Mouse (Mus musculus) forebrain, embryonic 15.5 days (tissue): ENCODE data around the gene Pacrg. TPM values are rescaled to one million over a fixed set of nuclear protein-coding genes. Genes with fewer than 3 reads are reported as not detected.

Experiments
- ATAC-seq: fragments of 200-750 bp; cut with Nextera tagmentation; replicated peaks from 2 replicates; pipeline ENCODE4 v1.8.0; 2017; ENCODE audit warnings: mild to moderate bottlenecking, moderate TSS enrichment, moderate library complexity
- H3K27ac ChIP-seq: fragments of 300-500 bp; sonication (generic); replicated peaks from 2 replicates; pipeline ENCODE4 v1.5.1; 2015; ENCODE audit warnings: mild to moderate bottlenecking, inconsistent platforms
- H3K27me3 ChIP-seq: fragments of 300-500 bp; sonication (generic); 2 replicates; pipeline ENCODE4 v1.6.1; 2015; ENCODE audit warnings: inconsistent platforms
- H3K36me3 ChIP-seq: fragments of 300-500 bp; sonication (generic); 2 replicates; pipeline ENCODE4 v1.6.1; 2015; ENCODE audit warnings: mild to moderate bottlenecking, inconsistent platforms
- H3K4me1 ChIP-seq: fragments of 300-500 bp; sonication (generic); 2 replicates; pipeline ENCODE4 v1.6.1; 2015; ENCODE audit warnings: inconsistent platforms
- H3K4me2 ChIP-seq: fragments of 300-500 bp; sonication (generic); replicated peaks from 2 replicates; pipeline ENCODE4 v1.6.1; 2015; ENCODE audit warnings: mild to moderate bottlenecking, inconsistent platforms
- H3K4me3 ChIP-seq: fragments of 300-500 bp; sonication (generic); 2 replicates; pipeline ENCODE4 v1.5.1; 2015; ENCODE audit warnings: mild to moderate bottlenecking, inconsistent platforms
- H3K9ac ChIP-seq: fragments of 300-500 bp; sonication (generic); replicated peaks from 2 replicates; pipeline ENCODE4 v1.6.1; 2015; ENCODE audit warnings: mild to moderate bottlenecking, inconsistent platforms
- H3K9me3 ChIP-seq: fragments of 300-500 bp; sonication (generic); 2 replicates; pipeline ENCODE4 v1.6.1; 2016; ENCODE audit warnings: inconsistent platforms
- WGBS: fragments of 180-500 bp; shearing (Covaris S2); methylation state at CpG from one replicate; pipeline ENCODE4 v1.1.7; 2015; ENCODE audit warnings: mixed read lengths; 5-methylcytosine and 5-hydroxymethylcytosine counted together
- polyA plus RNA-seq: library from polyadenylated mRNA; unstranded; fragments of >200 nt; fragmentation: Nextera tagmentation; extraction: Ambion mirVana; gene quantifications from 2 replicates; pipeline ENCODE4 v1.2.1, GENCODE M21; 2015

The Pacrg gene
- polyA plus RNA-seq, 1 experiment from 2014 or later: 9.7 TPM

- Histone ChIP-seq H3K4me2 (no peak overlapping the region), H3K9ac (no peak overlapping the region), H3K4me3 (no peak overlapping the region), H3K9me3 (no peaks in the 10 kb centered on the region), H3K27me3 (no peaks in the 10 kb centered on the region), H3K4me1 (peaks cover 14% of the 10 kb centered on the region), H3K36me3 (no peaks in the 10 kb centered on the region), H3K27ac (no peak overlapping the region)
- ATAC-seq: no peak
- 30% methylated on average over 4 of the region's 4 CpGs for WGBS
Observed at GRCm38 (mm10) chr17:10497781-10498420, 342.2 kb downstream of the Pacrg start.

- WGBS: 72% methylated on average over 8 of the region's 8 CpGs
- Histone ChIP-seq H3K27ac (no peak overlapping the region), H3K36me3 (no peaks in the 10 kb centered on the region), H3K9ac (no peak overlapping the region), H3K4me1 (peaks cover 14% of the 10 kb centered on the region), H3K4me2 (no peak overlapping the region), H3K4me3 (no peak overlapping the region), H3K9me3 (no peaks in the 10 kb centered on the region), H3K27me3 (no peaks in the 10 kb centered on the region)
- ATAC-seq: no peak
Observed at GRCm38 (mm10) chr17:10496066-10496465, 344.0 kb downstream of the Pacrg start.

- ATAC-seq: no peak
- Histone ChIP-seq H3K4me3 (no peak overlapping the region), H3K36me3 (no peaks in the 10 kb centered on the region), H3K27me3 (no peaks in the 10 kb centered on the region), H3K9ac (no peak overlapping the region), H3K27ac (no peak overlapping the region), H3K4me2 (no peak overlapping the region), H3K9me3 (no peaks in the 10 kb centered on the region), H3K4me1 (peaks cover 17% of the 10 kb centered on the region)
- WGBS: 33% methylated on average over 8 of the region's 8 CpGs
Observed at GRCm38 (mm10) chr17:10495588-10495987, 344.5 kb downstream of the Pacrg start.

GRCm38 (mm10) chr17:10493124-10493523 is 347.0 kb downstream of the Pacrg start:
- Histone ChIP-seq H3K9ac (no peak overlapping the region), H3K4me2 (no peak overlapping the region), H3K27ac (no peak overlapping the region), H3K4me1 (peaks cover 15% of the 10 kb centered on the region), H3K27me3 (no peaks in the 10 kb centered on the region), H3K4me3 (no peak overlapping the region), H3K9me3 (no peaks in the 10 kb centered on the region), H3K36me3 (no peaks in the 10 kb centered on the region)
- ATAC-seq: no peak
- 36% methylated on average over 3 of the region's 3 CpGs for WGBS

- Histone ChIP-seq H3K36me3 (no peaks in the 10 kb centered on the region), H3K27ac (no peak overlapping the region), H3K4me3 (no peak overlapping the region), H3K27me3 (no peaks in the 10 kb centered on the region), H3K9me3 (no peaks in the 10 kb centered on the region), H3K4me2 (no peak overlapping the region), H3K4me1 (peaks cover 7% of the 10 kb centered on the region; the same call in 1 of the 2 replicates), H3K9ac (no peak overlapping the region)
- WGBS: 62% methylated on average over 8 of the region's 8 CpGs
- no peak for ATAC-seq
Observed at GRCm38 (mm10) chr17:10490374-10491169, 349.5 kb downstream of the Pacrg start.

- no peaks in the 10 kb centered on the region for H3K27me3 ChIP-seq
- H3K4me2 ChIP-seq: no peak overlapping the region
- WGBS: 76% methylated on average over 2 of the region's 2 CpGs
- H3K4me1 ChIP-seq: 0 out of 2 replicates have a peak, but pooled peaks cover 6% of the 10 kb centered on the region
- no peak overlapping the region for H3K9ac ChIP-seq
- H3K36me3 ChIP-seq: no peaks in the 10 kb centered on the region
- no peak overlapping the region for H3K27ac ChIP-seq
- H3K9me3 ChIP-seq: no peaks in the 10 kb centered on the region
- no peak for ATAC-seq
- H3K4me3 ChIP-seq: no peak overlapping the region
Observed at GRCm38 (mm10) chr17:10488873-10489272, 351.2 kb downstream of the Pacrg start.

- ATAC-seq: no peak
- Histone ChIP-seq H3K4me2 (no peak overlapping the region), H3K4me1 (no peaks in the 10 kb centered on the region), H3K9me3 (no peaks in the 10 kb centered on the region), H3K27me3 (no peaks in the 10 kb centered on the region), H3K9ac (no peak overlapping the region), H3K4me3 (no peak overlapping the region), H3K27ac (no peak overlapping the region), H3K36me3 (no peaks in the 10 kb centered on the region)
- 36% methylated on average over 6 of the region's 6 CpGs for WGBS
Observed at GRCm38 (mm10) chr17:10483945-10484546, 356.1 kb downstream of the Pacrg start.

GRCm38 (mm10) chr17:10481081-10481480 is 359.0 kb downstream of the Pacrg start:
- no peak overlapping the region for H3K9ac ChIP-seq
- ATAC-seq: no peak
- H3K36me3 ChIP-seq: no peaks in the 10 kb centered on the region
- WGBS: 59% methylated on average over 1 of the region's 1 CpGs
- H3K4me2 ChIP-seq: no peak overlapping the region
- H3K4me3 ChIP-seq: no peak overlapping the region
- no peaks in the 10 kb centered on the region for H3K9me3 ChIP-seq
- H3K4me1 ChIP-seq: peaks cover 4% of the 10 kb centered on the region; the same call in 1 of the 2 replicates
- no peak overlapping the region for H3K27ac ChIP-seq
- H3K27me3 ChIP-seq: no peaks in the 10 kb centered on the region

GRCm38 (mm10) chr17:10479020-10479707 is 360.9 kb downstream of the Pacrg start:
- Histone ChIP-seq H3K4me1 (peaks cover 4% of the 10 kb centered on the region; the same call in 1 of the 2 replicates), H3K4me2 (no peak overlapping the region), H3K9ac (no peak overlapping the region), H3K9me3 (no peaks in the 10 kb centered on the region), H3K4me3 (no peak overlapping the region), H3K36me3 (no peaks in the 10 kb centered on the region), H3K27me3 (no peaks in the 10 kb centered on the region), H3K27ac (no peak overlapping the region)
- 88% methylated on average over 17 of the region's 17 CpGs for WGBS
- ATAC-seq: no peak

GRCm38 (mm10) chr17:10478377-10478776 is 361.7 kb downstream of the Pacrg start:
- ATAC-seq: no peak
- no peak overlapping the region for H3K9ac ChIP-seq
- no peaks in the 10 kb centered on the region for H3K9me3 ChIP-seq
- H3K4me1 ChIP-seq: peaks cover 4% of the 10 kb centered on the region; the same call in 1 of the 2 replicates
- no peak overlapping the region for H3K4me2 ChIP-seq
- no peak overlapping the region for H3K4me3 ChIP-seq
- 64% methylated on average over 3 of the region's 3 CpGs for WGBS
- H3K27me3 ChIP-seq: no peaks in the 10 kb centered on the region
- no peak overlapping the region for H3K27ac ChIP-seq
- no peaks in the 10 kb centered on the region for H3K36me3 ChIP-seq

GRCm38 (mm10) chr17:10476807-10477206 is 363.3 kb downstream of the Pacrg start:
- Histone ChIP-seq H3K4me1 (peaks cover 4% of the 10 kb centered on the region; the same call in 1 of the 2 replicates), H3K4me3 (no peak overlapping the region), H3K4me2 (no peak overlapping the region), H3K36me3 (no peaks in the 10 kb centered on the region), H3K27ac (no peak overlapping the region), H3K27me3 (no peaks in the 10 kb centered on the region), H3K9ac (no peak overlapping the region), H3K9me3 (no peaks in the 10 kb centered on the region)
- 45% methylated on average over 7 of the region's 7 CpGs for WGBS
- ATAC-seq: no peak

GRCm38 (mm10) chr17:10474972-10475371 is 365.1 kb downstream of the Pacrg start:
- ATAC-seq: no peak

More at GRCm38 (mm10) chr17:10474972-10475371, 365.1 kb downstream of the Pacrg start:
- Histone ChIP-seq H3K27me3 (no peaks in the 10 kb centered on the region), H3K4me3 (no peak overlapping the region), H3K4me2 (no peak overlapping the region), H3K9ac (no peak overlapping the region), H3K27ac (no peak overlapping the region), H3K4me1 (peaks cover 4% of the 10 kb centered on the region; the same call in 1 of the 2 replicates), H3K36me3 (no peaks in the 10 kb centered on the region), H3K9me3 (no peaks in the 10 kb centered on the region)
- 66% methylated on average over 6 of the region's 6 CpGs for WGBS
